Comparison of ENCODE assay signal across 8 mouse cellular contexts in the genomic region with DNA sequence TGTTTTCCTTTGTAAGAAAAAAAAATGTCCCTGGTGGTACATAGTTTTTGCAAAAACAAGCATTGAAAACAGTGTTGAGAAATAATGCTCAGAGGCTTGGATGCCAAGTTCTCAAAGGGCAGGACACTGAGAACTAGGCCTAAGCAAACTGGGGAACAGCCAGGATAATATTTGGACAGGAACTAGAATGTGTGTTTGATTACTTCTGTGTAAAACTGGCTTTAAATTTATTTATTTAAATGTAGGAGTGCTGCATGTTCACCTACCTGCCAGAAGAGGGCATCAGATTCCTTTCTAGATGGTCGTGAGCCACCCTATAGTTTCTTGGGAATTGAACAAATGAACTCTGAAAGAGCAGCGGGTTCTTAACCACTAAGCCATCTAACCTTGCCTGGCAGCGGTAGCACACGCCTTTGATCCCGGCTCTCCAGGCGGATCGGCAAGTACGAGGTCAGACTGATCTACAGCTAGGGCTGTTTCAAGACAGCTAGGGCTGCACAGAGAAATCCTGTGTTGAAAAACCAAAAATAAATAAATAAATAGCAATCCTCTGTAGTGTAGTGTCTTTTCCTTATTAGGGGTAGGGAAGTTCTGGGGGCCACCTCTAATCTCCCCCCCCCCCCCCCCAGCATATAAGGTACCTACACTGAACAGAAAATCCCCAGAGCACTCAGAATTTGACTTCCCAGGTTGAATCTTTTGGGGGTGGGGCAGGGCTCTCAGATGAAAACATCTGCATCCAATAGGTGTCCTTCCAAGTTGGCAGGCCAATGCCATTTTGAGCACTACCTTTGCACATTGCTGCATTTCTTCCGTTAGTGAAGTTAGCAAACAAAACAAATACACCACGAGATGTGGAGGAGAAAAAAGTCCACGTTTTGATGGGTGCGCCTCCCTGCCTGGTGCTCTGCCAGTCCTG. TPM values are rescaled to one million over a fixed set of nuclear protein-coding genes. Genes with fewer than 3 reads are reported as not detected.
DNase-seq lines count a peak whose midpoint lies in the region; ATAC-seq lines count a peak whose summit lies in the region.

A gene (plus strand): TSS at position 776 of the 919 bp plus-strand sequence.

- H3K27me3 ChIP-seq in hindbrain, embryonic 11.5 days (ENCODE audit: control insufficient read depth, insufficient read depth, low read length) = no peaks in the 10 kb centered on the region
- H3K27me3 ChIP-seq in lung, embryonic 16.5 days (ENCODE audit: control insufficient read depth, insufficient read depth, low read depth, low read length) = no peaks in the 10 kb centered on the region

- peak; percentile 66 for ATAC-seq in hindbrain, embryonic 11.5 days (ENCODE audit: low FRiP score)
- ATAC-seq in lung, embryonic 16.5 days (ENCODE audit: low read depth) = peak; percentile 72

- no peaks in the 10 kb centered on the region for H3K9me3 ChIP-seq in hindbrain, embryonic 11.5 days (ENCODE audit: control insufficient read depth, low read length)
- H3K9me3 ChIP-seq in lung, embryonic 16.5 days (ENCODE audit: control insufficient read depth, low read length) = no peaks in the 10 kb centered on the region

- H3K4me2 ChIP-seq in hindbrain, embryonic 11.5 days (replicated peaks; ENCODE audit: low read depth, low read length) = peak within 1 kb of the TSS; percentile 83
- H3K4me2 ChIP-seq in lung, embryonic 16.5 days (ENCODE audit: low read depth, low read length) = peak within 1 kb of the TSS; percentile 89

- H3K4me1 ChIP-seq in hindbrain, embryonic 11.5 days (replicated peaks; ENCODE audit: control insufficient read depth, insufficient read depth, low read length) = no peaks in the 10 kb centered on the region
- no peaks in the 10 kb centered on the region for H3K4me1 ChIP-seq in lung, embryonic 16.5 days (replicated peaks; ENCODE audit: control insufficient read depth, insufficient read depth, low read length)

- no peaks in the 10 kb centered on the region for H3K36me3 ChIP-seq in hindbrain, embryonic 11.5 days (ENCODE audit: control insufficient read depth, insufficient read depth, low read length)
- no peaks in the 10 kb centered on the region for H3K36me3 ChIP-seq in lung, embryonic 16.5 days (ENCODE audit: control insufficient read depth, insufficient read depth, low read length)

- whole genome bisulfite sequencing in hindbrain, embryonic 11.5 days = under 1% methylated on average over 12 of the region's 12 CpGs
- WGBS in lung, embryonic 16.5 days = under 1% methylated on average over 12 of the region's 12 CpGs

- peak; percentile 10 for DNase-seq in ovary, postnatal 14 days (ENCODE audit: low spot score)
- DNase-seq in ovary, adult 18-20 months (ENCODE audit: low spot score) = no peak
- DNase-seq in cerebellum, adult 8-10 months = peak; percentile 39
- peak; percentile 73 for DNase-seq in forelimb bud, embryonic 11.5 days (ENCODE audit: low read depth, low spot score)
- peak; percentile 69 for DNase-seq in hindbrain, embryonic 11.5 days (ENCODE audit: low spot score)
- peak; percentile 15 for DNase-seq in layer of hippocampus, adult 9-10 months (ENCODE audit: low spot score)
- peak; percentile 79 for DNase-seq in retina, embryonic 14.5 days (ENCODE audit: low spot score)

- peak within 1 kb of the TSS; percentile 80 for H3K27ac ChIP-seq in hindbrain, embryonic 11.5 days (ENCODE audit: low read depth, low read length)
- H3K27ac ChIP-seq in lung, embryonic 16.5 days (ENCODE audit: low read length) = peak within 1 kb of the TSS; percentile 98

- H3K4me3 ChIP-seq in hindbrain, embryonic 11.5 days (ENCODE audit: low read depth, low read length) = peak within 1 kb of the TSS; percentile 73
- H3K4me3 ChIP-seq in lung, embryonic 16.5 days (ENCODE audit: low read length) = peak within 1 kb of the TSS; percentile 96

- H3K9ac ChIP-seq in hindbrain, embryonic 11.5 days (ENCODE audit: low read depth, low read length) = peak within 1 kb of the TSS; percentile 92
- peak within 1 kb of the TSS; percentile 99 for H3K9ac ChIP-seq in lung, embryonic 16.5 days (ENCODE audit: low read length)

RNA-seq across cellular contexts. Expression of the gene that starts here (rescaled TPM):
- polyA plus RNA-seq in hindbrain, embryonic 11.5 days (2014; fragmentation: Nextera tagmentation; extraction: Ambion mirVana) = 5.9 and 6.4 TPM in 2 replicates
- polyA plus RNA-seq in lung, embryonic 16.5 days (2015; fragmentation: Nextera tagmentation; extraction: Ambion mirVana) = 41.1 and 44.8 TPM in 2 replicates
